Mouse (Mus musculus): ENCODE measurements around the gene Pacs2. TPM values are rescaled to one million over a fixed set of nuclear protein-coding genes. Genes with fewer than 3 reads are reported as not detected.

Pacs2 gene
- polyA plus RNA-seq, 1 experiment, result 42.4 TPM

- Histone ChIP-seq H3K4me3 (ENCODE audit: insufficient read depth, low read depth, low read length) (no peak overlapping the region), H3K36me3 (ENCODE audit: control insufficient read depth, insufficient read depth, low read length) (no peaks in the 10 kb centered on the region), H3K4me1 (ENCODE audit: control insufficient read depth, insufficient read depth, low read length) (peaks cover 22% of the 10 kb centered on the region), H3K27me3 (replicated peaks; ENCODE audit: control insufficient read depth, insufficient read depth, low read length) (no peaks in the 10 kb centered on the region), H3K27ac (ENCODE audit: insufficient read depth, low read depth, low read length) (no peak overlapping the region)
- WGBS, result 75% methylated on average over 9 of the region's 9 CpGs
- no peak for DNase-seq
- TF ChIP-seq CTCF (conservative IDR thresholded peaks at IDR 0.05; ENCODE audit: insufficient read depth, insufficient read length, low read depth, low read length), result no peak
These were observed 14.6 kb downstream of the Pacs2 start for GRCm38 (mm10) chr12:113028898-113029297.

- Histone ChIP-seq H3K27ac (ENCODE audit: insufficient read depth, low read depth, low read length) (no peak overlapping the region), H3K4me1 (ENCODE audit: control insufficient read depth, insufficient read depth, low read length) (peaks cover 22% of the 10 kb centered on the region), H3K27me3 (replicated peaks; ENCODE audit: control insufficient read depth, insufficient read depth, low read length) (no peaks in the 10 kb centered on the region), H3K36me3 (ENCODE audit: control insufficient read depth, insufficient read depth, low read length) (no peaks in the 10 kb centered on the region), H3K4me3 (ENCODE audit: insufficient read depth, low read depth, low read length) (no peak overlapping the region)
- WGBS, result 39% methylated on average over 4 of the region's 4 CpGs
- TF ChIP-seq CTCF (conservative IDR thresholded peaks at IDR 0.05; ENCODE audit: insufficient read depth, insufficient read length, low read depth, low read length), result no peak
- no peak for TF ChIP-seq POLR2A (IDR thresholded peaks at IDR 0.05; ENCODE audit: low read depth, low read length)
- no peak for DNase-seq
These were observed 15.7 kb downstream of the Pacs2 start for GRCm38 (mm10) chr12:113030046-113030445.

GRCm38 (mm10) chr12:113030993-113031392 is 16.7 kb downstream of the Pacs2 start:
- no peak for DNase-seq
- TF ChIP-seq CTCF (conservative IDR thresholded peaks at IDR 0.05; ENCODE audit: insufficient read depth, insufficient read length, low read depth, low read length) (no peak), POLR2A (IDR thresholded peaks at IDR 0.05; ENCODE audit: low read depth, low read length) (no peak)
- no peak overlapping the region for H3K4me3 ChIP-seq (ENCODE audit: insufficient read depth, low read depth, low read length)
- WGBS, result 74% methylated on average over 9 of the region's 9 CpGs
- peaks cover 22% of the 10 kb centered on the region for H3K4me1 ChIP-seq (ENCODE audit: control insufficient read depth, insufficient read depth, low read length)
- no peaks in the 10 kb centered on the region for H3K36me3 ChIP-seq (ENCODE audit: control insufficient read depth, insufficient read depth, low read length)
- no peaks in the 10 kb centered on the region for H3K27me3 ChIP-seq (replicated peaks; ENCODE audit: control insufficient read depth, insufficient read depth, low read length)
- H3K27ac ChIP-seq (ENCODE audit: insufficient read depth, low read depth, low read length), result no peak overlapping the region

GRCm38 (mm10) chr12:113031441-113031840 is 17.1 kb downstream of the Pacs2 start:
- H3K27me3 ChIP-seq (replicated peaks; ENCODE audit: control insufficient read depth, insufficient read depth, low read length), result no peaks in the 10 kb centered on the region
- WGBS, result 62% methylated on average over 6 of the region's 6 CpGs
- H3K27ac ChIP-seq (ENCODE audit: insufficient read depth, low read depth, low read length), result no peak overlapping the region
- no peaks in the 10 kb centered on the region for H3K36me3 ChIP-seq (ENCODE audit: control insufficient read depth, insufficient read depth, low read length)
- TF ChIP-seq POLR2A (IDR thresholded peaks at IDR 0.05; ENCODE audit: low read depth, low read length), result no peak
- TF ChIP-seq CTCF (conservative IDR thresholded peaks at IDR 0.05; ENCODE audit: insufficient read depth, insufficient read length, low read depth, low read length), result no peak
- H3K4me3 ChIP-seq (ENCODE audit: insufficient read depth, low read depth, low read length), result no peak overlapping the region
- H3K4me1 ChIP-seq (ENCODE audit: control insufficient read depth, insufficient read depth, low read length), result peaks cover 22% of the 10 kb centered on the region
- no peak for DNase-seq

- no peak; the same call in 1 of the 2 replicates for TF ChIP-seq CTCF (conservative IDR thresholded peaks at IDR 0.05; ENCODE audit: insufficient read depth, insufficient read length, low read depth, low read length)
- no peak for TF ChIP-seq POLR2A (IDR thresholded peaks at IDR 0.05; ENCODE audit: low read depth, low read length)
- H3K4me3 ChIP-seq (ENCODE audit: insufficient read depth, low read depth, low read length), result no peak overlapping the region
- H3K27me3 ChIP-seq (replicated peaks; ENCODE audit: control insufficient read depth, insufficient read depth, low read length), result no peaks in the 10 kb centered on the region
- DNase-seq, result peak; percentile 75
- peaks cover 22% of the 10 kb centered on the region for H3K4me1 ChIP-seq (ENCODE audit: control insufficient read depth, insufficient read depth, low read length)
- no peaks in the 10 kb centered on the region for H3K36me3 ChIP-seq (ENCODE audit: control insufficient read depth, insufficient read depth, low read length)
- H3K27ac ChIP-seq (ENCODE audit: insufficient read depth, low read depth, low read length), result peak overlapping the region; percentile 30; the same call in 1 of the 2 replicates
- WGBS, result 46% methylated on average over 11 of the region's 11 CpGs
These were observed 18.3 kb downstream of the Pacs2 start for GRCm38 (mm10) chr12:113032296-113033250.

- Histone ChIP-seq H3K27me3 (replicated peaks; ENCODE audit: control insufficient read depth, insufficient read depth, low read length) (no peaks in the 10 kb centered on the region), H3K36me3 (ENCODE audit: control insufficient read depth, insufficient read depth, low read length) (no peaks in the 10 kb centered on the region), H3K4me3 (ENCODE audit: insufficient read depth, low read depth, low read length) (no peak overlapping the region), H3K27ac (ENCODE audit: insufficient read depth, low read depth, low read length) (no peak overlapping the region), H3K4me1 (ENCODE audit: control insufficient read depth, insufficient read depth, low read length) (peaks cover 22% of the 10 kb centered on the region)
- WGBS, result 93% methylated on average over 2 of the region's 2 CpGs
- TF ChIP-seq CTCF (conservative IDR thresholded peaks at IDR 0.05; ENCODE audit: insufficient read depth, insufficient read length, low read depth, low read length) (no peak), POLR2A (IDR thresholded peaks at IDR 0.05; ENCODE audit: low read depth, low read length) (no peak)
- no peak for DNase-seq
These were observed 20.8 kb downstream of the Pacs2 start for GRCm38 (mm10) chr12:113035093-113035492.

GRCm38 (mm10) chr12:113036996-113037395 is 22.7 kb downstream of the Pacs2 start:
- 85% methylated on average over 4 of the region's 4 CpGs for WGBS
- no peaks in the 10 kb centered on the region for H3K27me3 ChIP-seq (replicated peaks; ENCODE audit: control insufficient read depth, insufficient read depth, low read length)
- TF ChIP-seq POLR2A (IDR thresholded peaks at IDR 0.05; ENCODE audit: low read depth, low read length), result no peak
- no peak for TF ChIP-seq CTCF (conservative IDR thresholded peaks at IDR 0.05; ENCODE audit: insufficient read depth, insufficient read length, low read depth, low read length)
- DNase-seq, result no peak
- no peak overlapping the region for H3K4me3 ChIP-seq (ENCODE audit: insufficient read depth, low read depth, low read length)
- H3K4me1 ChIP-seq (ENCODE audit: control insufficient read depth, insufficient read depth, low read length), result peaks cover 14% of the 10 kb centered on the region
- no peak overlapping the region for H3K27ac ChIP-seq (ENCODE audit: insufficient read depth, low read depth, low read length)
- H3K36me3 ChIP-seq (ENCODE audit: control insufficient read depth, insufficient read depth, low read length), result no peaks in the 10 kb centered on the region

Data from kidney, adult 2 months (tissue).